Mouse (Mus musculus) hindbrain, embryonic 14.5 days (tissue): ENCODE measurements around the gene Zfp958. TPM values are rescaled to one million over a fixed set of nuclear protein-coding genes. Genes with fewer than 3 reads are reported as not detected.

Experiments used
- ATAC-seq: fragments of 200-750 bp; cut with Nextera tagmentation; 2 replicates; pipeline ENCODE4 v1.8.0; 2017; ENCODE audit warnings: moderate number of reproducible peaks, mild to moderate bottlenecking, moderate TSS enrichment, moderate library complexity; ENCODE audit not compliant: low FRiP score
- DNase-seq: peaks from one replicate; pipeline ENCODE4 v3.0.0-alpha.2; 2015; ENCODE audit warnings: low spot score
- H3K27ac ChIP-seq: fragments of 300-500 bp; sonication (generic); 2 replicates; pipeline ENCODE4 v1.5.1; 2014; ENCODE audit warnings: mild to moderate bottlenecking, moderate library complexity
- H3K27me3 ChIP-seq: fragments of 300-500 bp; sonication (generic); 2 replicates; pipeline ENCODE4 v1.6.1; 2014; ENCODE audit warnings: mild to moderate bottlenecking, low read length, mixed read lengths; ENCODE audit not compliant: control insufficient read depth, insufficient read depth
- H3K36me3 ChIP-seq: fragments of 300-500 bp; sonication (generic); replicated peaks from 2 replicates; pipeline ENCODE4 v1.6.1; 2014; ENCODE audit not compliant: control insufficient read depth, insufficient read depth
- H3K4me1 ChIP-seq: fragments of 300-500 bp; sonication (generic); replicated peaks from 2 replicates; pipeline ENCODE4 v1.6.1; 2014; ENCODE audit warnings: antibody characterized with exemption, low read length, mixed read lengths; ENCODE audit not compliant: control insufficient read depth, insufficient read depth
- H3K4me2 ChIP-seq: fragments of 300-500 bp; sonication (generic); replicated peaks from 2 replicates; pipeline ENCODE4 v1.6.1; 2014; ENCODE audit warnings: mild to moderate bottlenecking, moderate library complexity
- H3K4me3 ChIP-seq: fragments of 300-500 bp; sonication (generic); replicated peaks from 2 replicates; pipeline ENCODE4 v1.5.1; 2014; ENCODE audit warnings: mild to moderate bottlenecking, low read length
- H3K9ac ChIP-seq: fragments of 300-500 bp; sonication (generic); 2 replicates; pipeline ENCODE4 v1.6.1; 2014
- H3K9me3 ChIP-seq: fragments of 300-500 bp; sonication (generic); 2 replicates; pipeline ENCODE4 v1.6.1; 2016; ENCODE audit warnings: low read length; ENCODE audit not compliant: control insufficient read depth
- WGBS: fragments of 180-500 bp; shearing (Covaris S2); extraction: QIAGEN DNeasy Blood & Tissue Kit; methylation state at CpG from one replicate; pipeline ENCODE4 v1.1.7; 2014; 5-methylcytosine and 5-hydroxymethylcytosine counted together
- polyA plus RNA-seq: library from polyadenylated mRNA; unstranded; fragments of >200 nt; fragmentation: Nextera tagmentation; extraction: Ambion mirVana; gene quantifications from 2 replicates; pipeline ENCODE4 v1.2.1, GENCODE M21; 2014

Zfp958 gene
- polyA plus RNA-seq, 1 experiment from 2014 or later, result 18.6 TPM

DNA sequence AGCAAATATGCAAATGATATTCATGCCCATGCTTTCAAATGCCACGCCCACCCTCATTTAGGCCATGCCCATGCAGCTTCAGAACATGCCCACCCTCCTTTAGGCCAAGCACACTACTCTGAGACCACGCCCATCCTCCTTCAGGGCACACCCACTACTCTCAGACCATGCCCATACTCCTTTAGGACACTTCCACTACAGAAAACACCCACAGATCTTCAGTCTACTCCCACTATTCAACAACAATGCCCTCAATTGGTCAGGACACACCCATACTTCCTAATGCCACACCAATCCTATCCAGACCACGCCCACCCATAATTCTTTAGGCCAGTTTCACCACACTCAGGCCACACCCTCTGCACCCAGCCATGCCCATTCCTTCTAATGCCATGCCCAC, 66.8 kb downstream of the Zfp958 start:
- Histone ChIP-seq H3K9me3 (0 out of 2 replicates have a peak, but pooled peaks cover 3% of the 10 kb centered on the region), H3K36me3 (no peaks in the 10 kb centered on the region), H3K27me3 (no peaks in the 10 kb centered on the region), H3K27ac (no peak overlapping the region), H3K4me3 (no peak overlapping the region), H3K9ac (no peak overlapping the region), H3K4me2 (no peak overlapping the region), H3K4me1 (peaks cover 9% of the 10 kb centered on the region)
- DNase-seq (no peak), ATAC-seq (no peak)
- whole genome bisulfite sequencing, result 91% methylated on average over 3 of the region's 3 CpGs

Other genes with a start within 250 kb of the Zfp958 start
- gene Cers4, start 120.1 kb upstream of the Zfp958 start, polyA plus RNA-seq, result 44.4 and 52.7 TPM in 2 replicates
- gene Shcbp1, start 166.4 kb downstream of the Zfp958 start, polyA plus RNA-seq, result 8.9 and 12.1 TPM in 2 replicates